Mouse (Mus musculus) adrenal gland, postnatal 25 days (tissue): ENCODE data around the gene Ms4a4c. TPM values are rescaled to one million over a fixed set of nuclear protein-coding genes. Genes with fewer than 3 reads are reported as not detected.
"Not testable (repeated sequence)": the region's sequence is repeated elsewhere in the genome, so short reads cannot be mapped to it uniquely, and the experiment has no call there.

Experiments used
- DNase-seq: peaks from one replicate; pipeline ENCODE4 v3.0.0; 2021; ENCODE audit warnings: mixed read lengths
- long read RNA-seq: library from polyadenylated mRNA; stranded (forward); transcript quantifications from one replicate; pipeline ENCODE4 v2.0.0, GENCODE M21; 2021
- total RNA-seq: library from RNA; stranded (reverse); gene quantifications from 2 replicates; pipeline ENCODE4 v1.2.3, GENCODE M21; 2021

The Ms4a4c gene
- 1.2 TPM in 1 of 2 replicates, not detected in the other for total RNA-seq
- long read RNA-seq, result 0 reads

DNA sequence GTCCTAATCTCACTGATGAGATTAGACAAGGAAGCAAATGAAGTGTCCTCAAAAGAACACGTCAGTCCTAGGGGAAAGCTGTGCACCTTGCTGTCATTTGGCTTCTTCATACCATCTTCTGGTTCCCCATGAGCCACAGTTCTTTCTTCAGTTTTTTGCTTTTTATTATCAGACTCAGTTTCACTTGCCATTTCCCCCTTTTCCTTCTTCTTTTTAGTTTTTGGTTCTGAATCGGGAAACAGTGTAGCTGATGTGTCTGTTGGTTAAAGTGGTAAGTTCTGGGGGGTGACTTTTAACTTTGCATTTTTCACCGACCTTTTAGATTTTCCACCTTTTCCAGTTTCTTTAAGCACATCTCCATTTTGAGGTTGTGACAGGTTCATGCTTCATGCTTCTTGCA is at the start of gene Ms4a4c:
Ms4a4c (plus strand) TSS at position 244 of the 400 bp plus-strand sequence.
- no peak for DNase-seq

DNA sequence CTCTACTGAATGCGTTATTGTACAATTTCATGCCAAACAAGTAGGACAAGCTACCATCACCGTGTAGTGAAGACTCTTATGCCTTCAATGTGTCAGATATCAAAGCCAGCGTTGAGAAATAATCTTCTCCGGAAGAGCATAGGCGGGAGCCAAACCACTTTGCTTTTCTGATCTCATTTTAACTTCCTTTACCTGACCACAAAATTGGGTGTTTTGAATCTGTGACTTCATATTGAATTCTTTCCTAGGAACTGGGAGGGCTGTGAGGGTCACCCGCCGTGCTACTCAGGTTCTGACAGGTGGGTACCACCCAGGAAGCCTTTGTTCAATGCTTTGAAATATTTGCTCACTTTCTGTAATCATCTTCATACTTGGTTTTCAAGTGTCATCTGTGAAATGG is 48.8 kb upstream of the Ms4a4c start:
- DNase-seq, result no peak

DNA sequence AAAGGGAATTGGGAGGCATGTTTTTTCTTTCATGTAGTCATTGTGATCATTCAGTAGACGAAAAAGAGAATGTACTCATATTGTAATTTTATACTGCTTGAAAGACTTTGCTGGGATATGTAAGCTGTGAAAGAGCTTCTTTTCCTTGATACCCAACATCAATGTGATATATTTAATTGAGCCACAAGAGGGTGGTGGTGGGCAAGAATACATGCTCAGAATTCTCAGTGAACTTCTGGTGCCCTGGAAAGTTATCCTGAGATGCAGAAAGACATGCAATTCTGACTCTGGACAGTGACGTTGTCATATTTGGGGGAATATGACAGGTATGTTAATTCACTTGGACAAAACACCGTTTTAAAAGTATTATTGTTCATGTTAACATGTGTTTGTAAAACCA is 44.5 kb upstream of the Ms4a4c start:
- no peak for DNase-seq

DNA sequence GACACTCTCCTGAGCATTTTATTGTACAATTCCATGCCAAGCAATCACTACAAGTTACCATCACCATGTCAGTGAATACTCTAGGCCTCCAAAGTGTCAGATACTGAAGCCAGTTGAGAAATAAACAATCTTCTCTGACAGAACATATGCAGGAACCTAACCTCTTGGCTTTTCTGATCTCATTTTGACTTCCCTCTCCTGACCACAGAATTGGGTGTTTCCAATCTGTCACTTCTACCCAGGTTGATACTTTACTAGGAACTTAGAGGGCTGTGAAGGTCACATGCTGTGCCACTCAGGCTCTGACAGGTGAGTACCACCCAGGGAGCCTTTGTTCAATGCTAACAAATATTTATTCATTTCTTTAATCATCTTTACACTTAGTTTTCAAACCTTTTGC is 42.6 kb upstream of the Ms4a4c start:
- no peak for DNase-seq

DNA sequence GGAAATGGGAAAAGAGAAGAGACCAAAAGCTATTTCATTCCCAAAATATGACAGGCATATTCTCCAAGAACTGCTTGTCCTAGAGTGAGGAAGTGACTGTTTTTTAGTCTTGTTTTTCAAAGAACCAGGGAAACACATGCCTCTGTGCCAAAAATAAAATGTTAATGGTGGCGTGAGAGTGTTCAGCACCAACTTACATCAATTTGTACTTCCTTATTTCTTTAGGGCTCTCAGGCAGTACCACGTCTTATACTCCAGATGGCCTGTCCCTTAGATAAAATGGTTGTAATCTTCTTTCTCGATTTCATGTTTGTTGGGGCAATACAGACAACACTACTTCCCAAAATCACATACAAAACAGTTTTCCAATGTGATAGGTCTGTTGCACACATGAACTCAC is 36.3 kb upstream of the Ms4a4c start:
- DNase-seq, result no peak

DNA sequence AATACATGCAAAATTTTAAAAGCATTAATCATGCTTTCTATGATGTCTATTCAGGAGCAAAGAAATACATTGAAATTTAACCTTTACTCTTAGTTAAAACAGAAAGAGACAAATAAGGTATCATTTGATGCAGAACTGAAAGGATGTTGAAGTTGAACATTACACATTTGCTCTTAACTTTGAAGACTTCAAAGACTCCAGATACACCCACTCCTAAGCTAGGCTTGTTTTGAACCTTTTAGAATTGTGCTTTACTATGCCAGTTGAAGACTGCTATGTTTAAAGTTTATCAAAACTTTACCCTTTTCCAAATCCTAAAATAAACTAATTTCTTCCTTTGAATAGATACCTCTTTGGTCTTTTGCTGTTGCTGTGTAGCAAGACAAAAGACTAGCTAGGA is 33.4 kb upstream of the Ms4a4c start:
- DNase-seq, result no peak

DNA sequence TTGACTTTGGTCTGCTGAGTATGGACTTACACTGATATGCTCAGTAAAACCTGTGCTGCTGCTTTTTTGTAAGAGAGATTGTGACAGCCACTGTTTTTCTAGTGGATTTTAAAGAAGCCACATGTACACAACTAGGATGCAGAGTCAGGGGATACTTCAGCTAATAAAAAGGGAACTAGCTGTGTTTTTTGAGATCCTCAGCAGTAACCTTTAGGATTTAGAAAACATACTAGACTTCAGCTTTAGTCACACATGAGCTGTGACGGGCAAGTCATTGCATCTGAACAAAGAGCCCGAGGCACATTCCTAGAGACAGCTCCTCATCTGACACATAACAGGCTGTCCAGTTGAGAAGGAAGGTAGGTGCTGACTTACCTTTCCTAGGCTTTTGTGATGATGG is 29.3 kb upstream of the Ms4a4c start, which contains the start of gene Ms4a4a:
Ms4a4a (plus strand) TSS at position 251 of the 400 bp plus-strand sequence.
- DNase-seq, result no peak

DNA sequence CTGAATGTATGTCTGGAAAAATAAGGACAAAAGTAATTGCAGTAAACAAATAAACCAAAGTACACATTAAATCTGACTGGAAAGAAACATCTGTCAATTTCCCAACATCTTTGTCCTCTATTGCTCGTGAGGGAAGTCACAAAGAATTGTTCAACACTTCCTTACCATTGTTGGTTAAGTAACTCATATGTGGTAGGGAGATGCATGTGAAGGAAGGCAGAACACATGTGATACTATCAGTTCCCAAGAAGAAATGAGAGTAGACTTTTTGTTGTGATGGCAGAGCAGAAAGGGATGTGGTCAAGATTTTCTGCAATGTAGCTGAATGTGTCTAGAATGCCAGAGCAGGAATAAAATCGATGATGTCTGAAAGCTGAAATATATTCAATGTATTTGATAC is 28.2 kb upstream of the Ms4a4c start:
- no peak for DNase-seq

DNA sequence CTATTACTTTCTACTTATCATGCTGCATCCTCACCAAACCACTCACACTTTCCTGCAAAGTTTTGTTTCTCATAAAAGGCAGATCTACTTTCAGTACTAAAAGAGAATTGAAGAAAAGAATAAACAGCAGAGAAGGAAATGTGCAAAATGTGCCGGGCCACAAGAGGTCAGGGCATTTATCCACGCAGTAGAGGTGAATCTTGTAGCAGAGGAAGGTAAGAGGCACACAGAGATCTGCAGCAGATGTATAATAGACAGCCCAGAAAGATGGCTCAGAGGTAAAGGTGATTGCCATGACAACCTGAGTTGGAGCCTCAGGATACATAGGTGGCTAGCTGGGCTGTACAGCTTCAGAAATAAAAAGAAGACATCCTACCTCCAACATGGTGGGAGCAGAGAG is 17.5 kb upstream of the Ms4a4c start:
- DNase-seq, result no peak

DNA sequence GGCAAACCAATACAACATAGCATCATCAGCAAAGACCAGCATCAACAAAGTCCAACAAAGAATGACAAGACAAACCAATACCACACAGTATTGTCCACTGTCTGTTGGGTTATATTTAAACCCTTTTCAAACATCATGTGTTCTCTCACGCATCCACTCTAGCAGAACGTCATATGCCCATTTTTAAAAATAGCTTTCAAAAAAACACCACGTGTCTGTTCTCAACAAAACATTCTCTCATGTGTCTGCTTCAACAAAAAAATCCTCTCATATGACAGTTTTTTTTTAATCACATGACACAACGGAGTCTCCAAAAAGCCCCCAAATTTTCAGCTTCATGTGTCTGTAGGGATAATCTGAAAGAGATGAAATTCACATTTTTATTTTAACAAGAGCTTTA is 16.9 kb upstream of the Ms4a4c start:
- no peak for DNase-seq

DNA sequence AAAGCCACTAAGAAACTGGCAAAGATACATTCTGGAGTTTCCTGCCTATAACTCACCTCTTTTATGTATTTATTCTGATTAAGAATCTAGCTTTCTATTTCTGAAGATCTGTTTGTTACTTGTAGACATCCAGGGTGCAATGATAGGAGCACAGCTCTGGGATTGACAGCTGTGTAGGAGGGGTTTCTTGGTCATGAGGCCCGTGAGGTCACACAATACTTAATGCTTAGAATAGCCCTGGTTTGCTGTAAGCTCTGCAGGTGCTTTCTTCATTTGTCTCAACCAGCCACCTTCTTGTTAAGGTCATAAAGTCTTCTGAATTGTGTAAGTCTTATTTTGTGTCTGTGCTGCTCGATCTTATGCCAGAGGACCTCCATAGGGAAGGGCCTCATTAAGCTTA is 15.6 kb upstream of the Ms4a4c start:
- no peak for DNase-seq

DNA sequence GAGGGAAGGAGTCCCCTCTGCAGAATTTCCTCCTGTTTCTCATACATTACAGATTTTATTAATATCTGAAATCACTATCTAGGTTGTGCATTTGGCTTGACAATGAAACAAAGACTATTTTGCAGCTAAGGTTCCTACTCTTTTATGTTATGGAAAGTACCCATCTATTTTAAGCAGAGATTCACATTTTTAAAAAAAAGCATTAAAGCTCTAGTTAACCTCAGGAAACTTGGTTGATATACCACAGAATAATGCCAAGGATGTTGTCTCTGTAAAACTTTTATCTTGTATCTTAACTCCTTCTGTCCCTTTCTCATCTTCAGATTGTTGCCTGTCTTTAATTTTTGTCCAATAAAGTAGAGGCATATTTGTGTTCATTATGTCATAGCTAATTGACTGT is 8.8 kb upstream of the Ms4a4c start:
- no peak for DNase-seq

DNA sequence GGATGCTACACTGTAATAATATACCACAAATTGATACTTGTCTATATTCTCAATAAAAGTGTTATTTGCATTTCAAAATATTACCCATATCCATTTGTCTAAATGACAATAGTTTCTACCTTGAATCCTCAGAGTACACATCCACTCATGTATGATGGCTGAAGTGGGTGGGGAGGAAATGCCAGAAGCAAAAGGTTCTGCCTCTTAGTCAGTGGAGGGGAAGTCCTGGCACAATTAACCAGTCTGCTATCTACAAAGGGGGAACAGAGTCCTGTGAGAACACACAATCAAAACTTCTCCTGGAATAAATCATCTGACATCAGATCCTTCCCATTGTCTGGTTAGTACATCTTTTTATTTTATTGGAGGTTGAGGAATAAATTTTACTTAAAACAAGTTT is 2.9 kb downstream of the Ms4a4c start:
- DNase-seq, result no peak

DNA sequence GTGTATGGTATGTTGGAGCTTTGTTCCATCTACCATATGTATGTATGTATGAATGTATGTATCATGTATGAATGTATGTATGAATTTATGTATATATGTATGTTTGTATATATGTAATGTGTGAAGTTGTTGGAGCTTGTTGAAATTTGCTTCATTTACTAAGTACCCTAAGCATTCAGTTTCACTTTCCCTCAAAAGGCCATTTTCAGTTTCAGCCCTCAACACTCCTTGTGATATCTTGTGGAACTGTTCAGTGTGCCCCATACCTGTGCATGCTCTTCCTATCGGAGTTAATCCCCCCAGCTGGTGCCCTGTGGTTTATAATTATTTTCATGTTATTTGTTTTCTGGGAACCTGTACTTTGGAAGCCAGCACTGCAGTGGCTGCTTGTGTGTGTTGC is 4.0 kb downstream of the Ms4a4c start:
- DNase-seq, result no peak

DNA sequence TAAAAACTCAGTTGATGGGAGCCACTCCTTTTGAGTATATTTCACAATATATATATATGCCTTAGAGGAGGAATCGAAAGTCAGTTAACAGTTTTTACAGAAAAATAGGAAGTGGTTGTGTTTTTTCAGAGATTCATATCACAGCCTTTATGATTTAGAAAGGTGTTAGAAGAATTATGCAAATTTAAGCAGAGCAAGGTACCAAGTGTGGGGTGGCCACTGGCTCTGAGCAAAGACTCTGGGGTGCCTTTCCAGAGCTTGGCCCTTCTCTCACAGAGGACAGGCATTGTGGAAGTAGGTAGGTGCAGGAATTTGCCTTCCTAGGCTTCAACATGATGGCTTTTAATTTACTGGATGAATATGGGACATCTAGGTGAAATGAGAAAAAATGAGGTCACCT is 7.1 kb downstream of the Ms4a4c start:
- no peak for DNase-seq

DNA sequence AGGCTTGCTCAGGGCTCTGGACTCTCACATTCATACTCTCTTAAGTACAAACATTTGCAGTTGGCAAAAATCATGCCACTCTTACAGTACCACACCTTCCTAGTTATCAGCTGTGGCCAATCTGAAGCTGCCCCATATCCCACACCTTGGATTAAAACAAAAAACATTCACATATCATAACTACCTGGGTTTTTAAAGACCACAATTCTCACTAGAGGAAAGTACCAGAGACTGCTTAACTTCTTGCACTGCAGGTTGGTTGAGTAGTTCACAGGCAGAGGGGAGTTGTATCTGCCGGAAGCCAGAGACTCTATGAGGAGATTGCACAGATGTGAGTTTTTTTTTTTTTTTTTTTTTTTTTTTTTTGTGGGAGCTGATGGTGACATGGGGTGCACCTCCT is 9.5 kb downstream of the Ms4a4c start:
- no peak for DNase-seq

DNA sequence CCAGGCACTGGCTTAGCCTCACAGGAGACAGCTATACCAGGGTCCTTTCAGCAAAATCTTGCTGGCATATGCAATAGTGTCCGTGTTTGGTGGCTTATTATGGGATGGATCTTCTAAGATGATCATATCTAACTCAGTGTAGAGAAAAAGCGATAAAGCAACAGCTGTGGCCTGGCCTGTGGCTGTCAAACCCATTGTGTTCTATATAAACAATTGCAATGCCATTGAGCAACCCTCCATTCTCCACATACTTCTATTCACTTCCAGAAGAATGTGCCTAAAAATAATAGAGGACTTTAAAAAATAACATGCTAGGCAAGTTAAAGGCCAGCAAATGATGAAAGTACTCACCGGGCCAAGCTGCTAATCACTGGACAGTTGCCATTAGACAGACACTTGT is 11.0 kb downstream of the Ms4a4c start:
- no peak for DNase-seq

DNA sequence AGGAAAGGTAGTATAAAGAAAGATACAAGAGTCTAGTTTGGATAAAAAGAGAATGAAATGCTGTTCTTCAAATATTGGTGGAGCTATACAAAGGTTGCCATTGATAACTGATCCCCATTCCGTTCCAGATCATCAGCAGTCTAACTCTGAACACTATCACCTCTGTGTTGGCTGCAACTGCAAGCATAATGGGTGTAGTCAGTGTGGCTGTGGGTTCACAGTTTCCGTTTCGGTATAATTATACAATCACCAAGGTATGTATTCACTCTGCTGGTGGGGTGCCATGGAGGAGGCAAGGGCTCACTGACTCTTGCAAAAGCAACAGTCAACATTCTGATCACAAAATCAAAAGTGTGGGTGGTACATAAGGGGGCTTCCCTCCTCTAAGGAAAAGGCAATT is 14.3 kb downstream of the Ms4a4c start:
- DNase-seq, result not testable (repeated sequence)

DNA sequence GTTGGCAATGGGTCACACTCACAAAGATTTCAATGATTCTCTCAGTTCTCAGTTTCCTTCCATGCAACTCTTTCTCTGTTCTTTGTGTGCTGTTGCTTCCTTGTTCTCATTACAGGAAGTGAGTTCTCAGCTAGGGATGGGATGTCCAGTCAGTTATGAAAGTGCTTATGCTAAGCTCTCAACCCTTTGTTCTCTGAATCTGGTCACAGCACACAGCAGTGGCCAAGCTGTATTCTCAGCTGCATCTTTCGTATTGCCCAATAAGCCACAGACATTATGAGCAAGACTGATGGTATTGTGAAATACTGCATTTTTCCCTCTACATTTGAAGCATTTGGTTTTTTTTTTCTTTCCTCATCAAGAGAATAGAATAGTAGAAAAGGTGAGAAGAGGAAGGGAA is 26.6 kb downstream of the Ms4a4c start:
- not testable (repeated sequence) for DNase-seq

DNA sequence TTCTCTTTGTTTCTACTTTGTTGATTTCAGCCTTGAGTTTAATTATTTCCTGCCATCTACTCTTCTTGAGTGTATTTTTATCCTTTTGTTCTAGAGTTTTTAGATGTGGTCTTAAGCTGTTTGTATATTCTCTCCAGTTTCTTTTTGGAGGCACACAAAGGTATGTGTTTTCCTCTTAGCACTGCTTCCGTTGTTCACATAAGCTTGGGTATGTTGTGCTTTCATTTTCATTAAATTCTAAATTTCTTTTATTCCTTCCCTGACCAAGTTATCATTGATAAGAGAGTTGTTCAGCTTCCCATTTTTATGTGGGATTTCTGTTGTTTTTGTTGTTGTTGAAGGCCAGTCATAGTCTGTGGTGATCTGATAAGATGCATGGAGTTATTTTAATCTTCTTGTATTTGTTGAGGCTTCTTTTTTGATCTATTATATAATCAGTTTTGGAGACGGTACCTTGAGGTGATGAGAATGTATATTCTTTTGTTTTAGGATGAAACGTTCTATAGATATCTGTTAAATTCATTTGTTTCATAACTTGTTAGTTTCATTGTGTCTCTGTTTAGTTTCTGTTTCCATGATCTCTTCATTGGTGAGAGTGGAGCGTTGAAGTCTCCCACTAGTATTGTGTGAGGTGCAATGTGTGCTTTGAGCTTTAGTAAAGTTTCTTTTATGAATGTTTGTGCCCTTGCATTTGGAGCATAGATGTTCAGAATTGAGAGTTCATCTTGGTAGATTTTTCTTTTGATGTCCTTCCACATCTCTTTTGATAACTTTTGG is 30.7 kb downstream of the Ms4a4c start:
- no peak for DNase-seq

DNA sequence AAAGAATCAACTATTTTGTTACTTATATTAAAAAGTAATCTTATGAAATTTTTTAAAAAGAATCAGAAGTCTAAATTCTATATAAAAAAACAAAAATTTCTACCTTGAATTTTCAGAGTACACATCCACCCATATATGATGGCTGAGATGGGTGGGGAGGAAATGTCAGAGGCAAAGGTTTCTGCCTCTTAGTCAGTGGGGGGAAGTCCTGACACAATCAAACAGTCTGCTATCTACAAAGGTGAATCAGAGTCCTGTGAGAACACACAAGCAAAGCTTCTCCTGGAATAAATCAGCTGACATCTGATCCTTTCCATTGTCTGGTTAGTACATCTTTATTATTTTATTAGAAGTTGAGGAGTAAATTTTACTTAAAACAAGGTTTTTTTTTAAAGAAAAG is 38.8 kb downstream of the Ms4a4c start, which contains the start of gene Ms4a4b:
Ms4a4b (plus strand) TSS at position 216 of the 400 bp plus-strand sequence.
- no peak for DNase-seq

DNA sequence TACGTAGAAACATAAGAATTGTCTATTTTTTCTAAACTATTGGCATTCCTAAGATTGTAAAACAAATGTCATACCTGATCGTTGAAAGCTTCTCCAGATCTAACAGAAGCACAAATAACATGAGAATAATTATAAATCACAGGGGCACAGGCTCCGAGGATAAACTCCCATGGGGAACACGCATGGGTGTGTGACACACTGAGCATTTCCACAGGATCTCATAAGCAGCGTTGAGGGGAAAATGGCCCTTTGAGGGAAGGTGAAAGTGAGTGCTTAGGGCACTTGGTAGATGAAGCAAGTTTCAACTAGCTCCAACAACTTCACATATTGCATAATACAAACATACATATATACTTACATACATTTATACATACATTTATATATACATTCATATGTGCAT is 39.4 kb downstream of the Ms4a4c start:
- no peak for DNase-seq

DNA sequence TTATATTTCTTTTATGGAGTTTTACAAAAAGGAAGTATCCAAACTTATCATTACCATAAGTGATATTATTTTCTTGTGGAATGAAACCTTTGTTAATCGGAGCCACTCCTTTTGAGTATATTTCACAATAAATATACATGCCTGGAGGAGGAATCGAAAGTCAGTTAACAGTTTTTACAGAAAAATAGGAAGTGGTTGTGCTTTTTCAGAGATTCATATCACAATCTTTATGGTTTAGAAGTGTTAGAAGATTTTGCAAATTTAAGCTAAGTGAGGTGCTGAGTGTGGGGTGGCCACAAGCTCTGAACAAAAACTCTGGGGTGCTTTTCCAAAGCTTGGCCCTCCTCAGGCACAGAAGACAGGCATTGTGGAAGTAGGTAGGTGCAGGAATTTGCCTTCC is 42.7 kb downstream of the Ms4a4c start:
- DNase-seq, result no peak

DNA sequence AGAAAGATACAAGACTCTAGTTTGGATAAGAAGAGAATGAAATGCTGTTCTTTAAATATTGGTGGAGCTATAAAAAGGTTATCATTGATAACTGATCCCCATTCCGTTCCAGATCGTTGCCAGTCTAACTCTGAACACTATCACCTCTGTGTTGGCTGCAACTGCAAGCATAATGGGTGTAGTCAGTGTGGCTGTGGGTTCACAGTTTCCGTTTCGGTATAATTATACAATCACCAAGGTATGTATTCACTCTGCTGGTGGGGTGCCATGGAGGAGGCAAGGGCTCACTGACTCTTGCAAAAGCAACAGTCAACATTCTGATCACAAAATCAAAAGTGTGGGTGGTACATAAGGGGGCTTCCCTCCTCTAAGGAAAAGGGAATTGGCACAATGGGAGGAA is 54.5 kb downstream of the Ms4a4c start:
- not testable (repeated sequence) for DNase-seq

DNA sequence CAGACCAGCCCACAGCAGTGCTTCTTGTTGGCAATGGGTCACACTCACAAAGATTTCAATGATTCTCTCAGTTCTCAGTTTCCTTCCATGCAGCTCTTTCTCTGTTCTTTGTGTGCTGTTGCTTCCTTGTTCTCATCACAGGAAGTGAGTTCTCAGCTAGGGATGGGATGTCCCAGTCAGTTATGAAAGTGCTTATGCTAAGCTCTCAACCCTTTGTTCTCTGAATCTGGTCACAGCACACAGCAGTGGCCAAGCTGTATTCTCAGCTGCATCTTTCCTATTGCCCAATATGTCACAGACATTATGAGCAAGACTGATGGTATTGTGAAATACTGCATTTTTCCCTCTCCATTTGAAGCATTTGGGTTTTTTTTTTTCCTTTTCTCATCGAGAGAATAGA is 60.2 kb downstream of the Ms4a4c start:
- DNase-seq, result not testable (repeated sequence)
